Mouse (Mus musculus): Measurements from ENCODE around the gene Foxf2. TPM values are rescaled to one million over a fixed set of nuclear protein-coding genes. Genes with fewer than 3 reads are reported as not detected.

The Foxf2 gene
- polyA plus RNA-seq (2015; fragmentation: Nextera tagmentation; extraction: Ambion mirVana), result 0.06 TPM in 1 of 2 replicates, not detected in the other

- Histone ChIP-seq H3K4me3 (ENCODE audit: low read depth, low read length) (peak within 1 kb of the TSS; percentile 32), H3K4me2 (ENCODE audit: low read depth, low read length) (peak within 1 kb of the TSS; percentile 53), H3K36me3 (ENCODE audit: control insufficient read depth, insufficient read depth) (no peaks in the 10 kb centered on the region), H3K27me3 (ENCODE audit: control insufficient read depth, insufficient read depth, low read depth, low read length) (peaks cover 92% of the 10 kb centered on the region), H3K27ac (ENCODE audit: low read length) (no peak within 1 kb of the TSS), H3K4me1 (ENCODE audit: control insufficient read depth, low read depth, low read length) (peaks cover 3% of the 10 kb centered on the region), H3K9me3 (replicated peaks; ENCODE audit: control insufficient read depth, low read length) (no peaks in the 10 kb centered on the region), H3K9ac (ENCODE audit: low read depth, low read length) (no peak within 1 kb of the TSS)
- WGBS (ENCODE audit: insufficient replicate concordance), result under 1% methylated on average over 51 of the region's 74 CpGs
- no peak for ATAC-seq (ENCODE audit: low read depth)
Observed at GRCm38 (mm10) chr13:31625333-31626101, at the start of gene Foxf2. Gene Foxf2, plus strand, starts transcription at chr13:31625816.

GRCm38 (mm10) chr13:31576696-31577095, 48.9 kb upstream of the Foxf2 start:
- no peak for ATAC-seq (ENCODE audit: low read depth)
- 55% methylated on average over 4 of the region's 4 CpGs for WGBS (ENCODE audit: insufficient replicate concordance)

GRCm38 (mm10) chr13:31577576-31577975, 48.0 kb upstream of the Foxf2 start:
- Histone ChIP-seq H3K9ac (ENCODE audit: low read depth, low read length) (no peak overlapping the region), H3K4me1 (ENCODE audit: control insufficient read depth, low read depth, low read length) (peaks cover 3% of the 10 kb centered on the region), H3K4me2 (ENCODE audit: low read depth, low read length) (no peak overlapping the region), H3K36me3 (ENCODE audit: control insufficient read depth, insufficient read depth) (no peaks in the 10 kb centered on the region), H3K4me3 (ENCODE audit: low read depth, low read length) (no peak overlapping the region), H3K27ac (ENCODE audit: low read length) (no peak overlapping the region), H3K9me3 (replicated peaks; ENCODE audit: control insufficient read depth, low read length) (no peaks in the 10 kb centered on the region), H3K27me3 (ENCODE audit: control insufficient read depth, insufficient read depth, low read depth, low read length) (no peaks in the 10 kb centered on the region)
- WGBS (ENCODE audit: insufficient replicate concordance), result 30% methylated on average over 6 of the region's 6 CpGs
- peak; percentile 47; the same call in 1 of the 2 replicates for ATAC-seq (ENCODE audit: low read depth)

More at GRCm38 (mm10) chr13:31576696-31577095, 48.9 kb upstream of the Foxf2 start:
- H3K4me1 ChIP-seq (ENCODE audit: control insufficient read depth, low read depth, low read length), result peaks cover 3% of the 10 kb centered on the region
- no peaks in the 10 kb centered on the region for H3K9me3 ChIP-seq (replicated peaks; ENCODE audit: control insufficient read depth, low read length)
- no peaks in the 10 kb centered on the region for H3K36me3 ChIP-seq (ENCODE audit: control insufficient read depth, insufficient read depth)
- H3K4me2 ChIP-seq (ENCODE audit: low read depth, low read length), result no peak overlapping the region
- no peak overlapping the region for H3K4me3 ChIP-seq (ENCODE audit: low read depth, low read length)
- H3K9ac ChIP-seq (ENCODE audit: low read depth, low read length), result no peak overlapping the region
- no peak overlapping the region for H3K27ac ChIP-seq (ENCODE audit: low read length)
- no peaks in the 10 kb centered on the region for H3K27me3 ChIP-seq (ENCODE audit: control insufficient read depth, insufficient read depth, low read depth, low read length)

GRCm38 (mm10) chr13:31578389-31578788, 47.2 kb upstream of the Foxf2 start:
- peak; percentile 82 for ATAC-seq (ENCODE audit: low read depth)
- H3K9me3 ChIP-seq (replicated peaks; ENCODE audit: control insufficient read depth, low read length), result no peaks in the 10 kb centered on the region
- H3K4me2 ChIP-seq (ENCODE audit: low read depth, low read length), result no peak overlapping the region
- H3K4me3 ChIP-seq (ENCODE audit: low read depth, low read length), result no peak overlapping the region
- 53% methylated on average over 10 of the region's 10 CpGs for WGBS (ENCODE audit: insufficient replicate concordance)
- H3K27ac ChIP-seq (ENCODE audit: low read length), result no peak overlapping the region
- peaks cover 3% of the 10 kb centered on the region for H3K4me1 ChIP-seq (ENCODE audit: control insufficient read depth, low read depth, low read length)
- no peaks in the 10 kb centered on the region for H3K36me3 ChIP-seq (ENCODE audit: control insufficient read depth, insufficient read depth)
- H3K9ac ChIP-seq (ENCODE audit: low read depth, low read length), result no peak overlapping the region
- H3K27me3 ChIP-seq (ENCODE audit: control insufficient read depth, insufficient read depth, low read depth, low read length), result no peaks in the 10 kb centered on the region

GRCm38 (mm10) chr13:31579866-31580265, 45.8 kb upstream of the Foxf2 start:
- Histone ChIP-seq H3K9me3 (replicated peaks; ENCODE audit: control insufficient read depth, low read length) (no peaks in the 10 kb centered on the region), H3K27me3 (ENCODE audit: control insufficient read depth, insufficient read depth, low read depth, low read length) (no peaks in the 10 kb centered on the region), H3K36me3 (ENCODE audit: control insufficient read depth, insufficient read depth) (no peaks in the 10 kb centered on the region), H3K4me3 (ENCODE audit: low read depth, low read length) (no peak overlapping the region), H3K4me1 (ENCODE audit: control insufficient read depth, low read depth, low read length) (peaks cover 3% of the 10 kb centered on the region), H3K27ac (ENCODE audit: low read length) (no peak overlapping the region), H3K9ac (ENCODE audit: low read depth, low read length) (no peak overlapping the region), H3K4me2 (ENCODE audit: low read depth, low read length) (no peak overlapping the region)
- 42% methylated on average over 9 of the region's 9 CpGs for WGBS (ENCODE audit: insufficient replicate concordance)
- ATAC-seq (ENCODE audit: low read depth), result peak; percentile 50; the same call in 1 of the 2 replicates

GRCm38 (mm10) chr13:31587341-31587740, 38.3 kb upstream of the Foxf2 start:
- Histone ChIP-seq H3K9ac (ENCODE audit: low read depth, low read length) (no peak overlapping the region), H3K4me1 (ENCODE audit: control insufficient read depth, low read depth, low read length) (no peaks in the 10 kb centered on the region), H3K9me3 (replicated peaks; ENCODE audit: control insufficient read depth, low read length) (no peaks in the 10 kb centered on the region), H3K4me3 (ENCODE audit: low read depth, low read length) (no peak overlapping the region), H3K4me2 (ENCODE audit: low read depth, low read length) (no peak overlapping the region), H3K27ac (ENCODE audit: low read length) (no peak overlapping the region), H3K36me3 (ENCODE audit: control insufficient read depth, insufficient read depth) (no peaks in the 10 kb centered on the region), H3K27me3 (ENCODE audit: control insufficient read depth, insufficient read depth, low read depth, low read length) (no peaks in the 10 kb centered on the region)
- no peak for ATAC-seq (ENCODE audit: low read depth)
- WGBS (ENCODE audit: insufficient replicate concordance), result 45% methylated on average over 5 of the region's 5 CpGs

- Histone ChIP-seq H3K9ac (ENCODE audit: low read depth, low read length) (no peak overlapping the region), H3K36me3 (ENCODE audit: control insufficient read depth, insufficient read depth) (no peaks in the 10 kb centered on the region), H3K9me3 (replicated peaks; ENCODE audit: control insufficient read depth, low read length) (no peaks in the 10 kb centered on the region), H3K27me3 (ENCODE audit: control insufficient read depth, insufficient read depth, low read depth, low read length) (no peaks in the 10 kb centered on the region), H3K4me1 (ENCODE audit: control insufficient read depth, low read depth, low read length) (no peaks in the 10 kb centered on the region), H3K27ac (ENCODE audit: low read length) (no peak overlapping the region), H3K4me3 (ENCODE audit: low read depth, low read length) (no peak overlapping the region), H3K4me2 (ENCODE audit: low read depth, low read length) (no peak overlapping the region)
- ATAC-seq (ENCODE audit: low read depth), result no peak
- WGBS (ENCODE audit: insufficient replicate concordance), result 69% methylated on average over 5 of the region's 5 CpGs
Observed at GRCm38 (mm10) chr13:31599576-31599975, 26.0 kb upstream of the Foxf2 start.

GRCm38 (mm10) chr13:31603964-31604363, 21.7 kb upstream of the Foxf2 start:
- 71% methylated on average over 6 of the region's 6 CpGs for whole genome bisulfite sequencing (ENCODE audit: insufficient replicate concordance)
- no peak for ATAC-seq (ENCODE audit: low read depth)
- no peaks in the 10 kb centered on the region for H3K27me3 ChIP-seq (ENCODE audit: control insufficient read depth, insufficient read depth, low read depth, low read length)
- no peaks in the 10 kb centered on the region for H3K36me3 ChIP-seq (ENCODE audit: control insufficient read depth, insufficient read depth)
- no peaks in the 10 kb centered on the region for H3K4me1 ChIP-seq (ENCODE audit: control insufficient read depth, low read depth, low read length)
- no peak overlapping the region for H3K9ac ChIP-seq (ENCODE audit: low read depth, low read length)
- H3K4me3 ChIP-seq (ENCODE audit: low read depth, low read length), result no peak overlapping the region
- H3K9me3 ChIP-seq (replicated peaks; ENCODE audit: control insufficient read depth, low read length), result no peaks in the 10 kb centered on the region
- no peak overlapping the region for H3K4me2 ChIP-seq (ENCODE audit: low read depth, low read length)
- H3K27ac ChIP-seq (ENCODE audit: low read length), result no peak overlapping the region

- WGBS (ENCODE audit: insufficient replicate concordance), result 3% methylated on average over 38 of the region's 38 CpGs
Observed at GRCm38 (mm10) chr13:31614724-31615465, 10.7 kb upstream of the Foxf2 start.

More at GRCm38 (mm10) chr13:31614724-31615465, 10.7 kb upstream of the Foxf2 start:
- no peak for ATAC-seq (ENCODE audit: low read depth)
- H3K27me3 ChIP-seq (ENCODE audit: control insufficient read depth, insufficient read depth, low read depth, low read length), result peaks cover 73% of the 10 kb centered on the region
- H3K9ac ChIP-seq (ENCODE audit: low read depth, low read length), result no peak overlapping the region
- H3K4me3 ChIP-seq (ENCODE audit: low read depth, low read length), result no peak overlapping the region
- no peak overlapping the region for H3K27ac ChIP-seq (ENCODE audit: low read length)
- H3K36me3 ChIP-seq (ENCODE audit: control insufficient read depth, insufficient read depth), result no peaks in the 10 kb centered on the region
- no peaks in the 10 kb centered on the region for H3K9me3 ChIP-seq (replicated peaks; ENCODE audit: control insufficient read depth, low read length)
- no peaks in the 10 kb centered on the region for H3K4me1 ChIP-seq (ENCODE audit: control insufficient read depth, low read depth, low read length)
- no peak overlapping the region for H3K4me2 ChIP-seq (ENCODE audit: low read depth, low read length)

All from liver, embryonic 16.5 days (tissue).